ENCODE assay signal across 8 mouse cellular contexts in the genomic region with DNA sequence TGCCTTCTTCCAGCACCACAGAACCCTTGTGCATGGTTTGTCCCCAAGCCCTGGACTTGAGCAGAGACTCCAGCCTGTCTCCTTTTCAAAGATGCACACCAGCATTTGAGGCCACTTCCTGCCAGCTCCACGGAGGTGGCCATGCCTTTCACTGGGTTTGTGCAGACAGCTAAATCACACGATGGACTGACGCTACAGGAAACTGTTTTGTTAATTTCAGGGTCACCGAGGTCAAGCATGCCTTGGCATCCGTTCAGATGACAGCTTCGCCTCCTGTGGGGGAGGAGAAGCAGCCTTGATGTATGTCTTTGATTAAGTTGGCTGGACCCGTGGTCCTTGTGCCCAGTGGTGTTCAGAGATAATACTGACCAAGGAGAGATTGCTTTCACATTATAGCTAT. TPM values are rescaled to one million over a fixed set of nuclear protein-coding genes. Genes with fewer than 3 reads are reported as not detected.
DNase-seq lines count a peak whose midpoint lies in the region; ATAC-seq and TF ChIP-seq lines count a peak whose summit lies in the region.

No protein-coding gene starts in this region.

- peaks cover 92% of the 10 kb centered on the region for H3K36me3 ChIP-seq in forebrain, embryonic 10.5 days (replicated peaks)
- H3K36me3 ChIP-seq in forebrain, embryonic 14.5 days (ENCODE audit: control insufficient read depth, insufficient read depth, low read length), result peaks cover 23% of the 10 kb centered on the region
- peaks cover 43% of the 10 kb centered on the region for H3K36me3 ChIP-seq in kidney, embryonic 16.5 days (ENCODE audit: insufficient read depth, low read length)
- peaks cover 10% of the 10 kb centered on the region; the same call in 1 of the 2 replicates for H3K36me3 ChIP-seq in thymus, adult 2 months (ENCODE audit: control insufficient read depth, insufficient read depth, low read length)

- DNase-seq in forebrain, embryonic 10.5 days (ENCODE audit: extremely low spot score, low spot score), result peak; percentile 25
- no peak for DNase-seq in forebrain, embryonic 14.5 days (ENCODE audit: low spot score)
- peak; percentile 24 for DNase-seq in right cerebral cortex, postnatal 4 days
- DNase-seq in right cerebral cortex, postnatal 10 days (ENCODE audit: low spot score in 2 of 2), result no peak
- no peak for DNase-seq in frontal cortex, adult 2 months (ENCODE audit: extremely low spot score in 1 of 2, low spot score in 1 of 2)
- no peak for DNase-seq in thymus, adult 2 months
- no peak for DNase-seq in urinary bladder, postnatal 4 days (ENCODE audit: low spot score in 2 of 2)

- H3K9ac ChIP-seq in forebrain, embryonic 14.5 days (ENCODE audit: low read length), result no peak overlapping the region
- no peak overlapping the region for H3K9ac ChIP-seq in kidney, embryonic 16.5 days (replicated peaks; ENCODE audit: low read length)

- no peak for ATAC-seq in forebrain, embryonic 14.5 days
- no peak for ATAC-seq in kidney, embryonic 16.5 days (ENCODE audit: low FRiP score, low TSS enrichment)

- no peak for TF ChIP-seq POLR2A in thymus, adult 2 months (IDR thresholded peaks at IDR 0.05; ENCODE audit: control insufficient read depth, extremely low read depth, insufficient read depth, low read length, poor library complexity)

- peaks cover 13% of the 10 kb centered on the region; the same call in 1 of the 2 replicates for H3K9me3 ChIP-seq in forebrain, embryonic 10.5 days
- H3K9me3 ChIP-seq in forebrain, embryonic 14.5 days (replicated peaks; ENCODE audit: control insufficient read depth, low read length), result no peaks in the 10 kb centered on the region
- H3K9me3 ChIP-seq in kidney, embryonic 16.5 days (ENCODE audit: low read length), result peaks cover 3% of the 10 kb centered on the region; the same call in 1 of the 2 replicates

- no peak overlapping the region for H3K4me3 ChIP-seq in forebrain, embryonic 10.5 days
- no peak overlapping the region for H3K4me3 ChIP-seq in forebrain, embryonic 14.5 days (ENCODE audit: low read depth, low read length)
- no peak overlapping the region for H3K4me3 ChIP-seq in kidney, embryonic 16.5 days (ENCODE audit: low read length)
- no peak overlapping the region for H3K4me3 ChIP-seq in thymus, adult 2 months (ENCODE audit: control insufficient read depth, insufficient read depth, low read length)

- no peak overlapping the region for H3K4me2 ChIP-seq in forebrain, embryonic 14.5 days (ENCODE audit: low read length)
- H3K4me2 ChIP-seq in kidney, embryonic 16.5 days (replicated peaks; ENCODE audit: low read depth, low read length), result no peak overlapping the region

- no peaks in the 10 kb centered on the region for H3K27me3 ChIP-seq in forebrain, embryonic 10.5 days (ENCODE audit: poor library complexity, severe bottlenecking)
- no peaks in the 10 kb centered on the region for H3K27me3 ChIP-seq in forebrain, embryonic 14.5 days (replicated peaks; ENCODE audit: control insufficient read depth, insufficient read depth, low read length)
- no peaks in the 10 kb centered on the region for H3K27me3 ChIP-seq in kidney, embryonic 16.5 days (ENCODE audit: insufficient read depth, low read length)
- no peaks in the 10 kb centered on the region for H3K27me3 ChIP-seq in thymus, adult 2 months (ENCODE audit: control insufficient read depth, insufficient read depth, low read length)

- no peak for TF ChIP-seq CTCF in thymus, adult 2 months (IDR thresholded peaks at IDR 0.05; ENCODE audit: borderline replicate concordance, control insufficient read depth, extremely low read depth, insufficient read depth, low read length, poor library complexity)

- peaks cover 25% of the 10 kb centered on the region for H3K4me1 ChIP-seq in forebrain, embryonic 10.5 days
- no peaks in the 10 kb centered on the region for H3K4me1 ChIP-seq in forebrain, embryonic 14.5 days (ENCODE audit: control insufficient read depth, insufficient read depth, low read length)
- H3K4me1 ChIP-seq in kidney, embryonic 16.5 days (ENCODE audit: insufficient read depth, low read length), result peaks cover 22% of the 10 kb centered on the region
- H3K4me1 ChIP-seq in thymus, adult 2 months (replicated peaks; ENCODE audit: control insufficient read depth, insufficient read depth, low read length), result peaks cover 4% of the 10 kb centered on the region

- 66% methylated on average over 7 of the region's 7 CpGs for WGBS in forebrain, embryonic 10.5 days
- WGBS in forebrain, embryonic 14.5 days, result 71% methylated on average over 7 of the region's 7 CpGs
- 10% methylated on average over 7 of the region's 7 CpGs for WGBS in kidney, embryonic 16.5 days
- WGBS in thymus, adult 2 months, result 74% methylated on average over 7 of the region's 7 CpGs

- H3K27ac ChIP-seq in forebrain, embryonic 10.5 days, result 0 out of 2 replicates have a peak overlapping the region, but pooled peaks have one; percentile 6
- H3K27ac ChIP-seq in forebrain, embryonic 14.5 days (ENCODE audit: low read depth, low read length), result no peak overlapping the region
- H3K27ac ChIP-seq in kidney, embryonic 16.5 days (ENCODE audit: low read length), result 0 out of 2 replicates have a peak overlapping the region, but pooled peaks have one; percentile 45
- H3K27ac ChIP-seq in thymus, adult 2 months (ENCODE audit: control insufficient read depth, insufficient read depth, low read length), result no peak overlapping the region

RNA-seq across cellular contexts. Expression of gene Ccdc6, which starts 52.2 kb away (rescaled TPM):
- polyA plus RNA-seq in forebrain, embryonic 10.5 days (2016; fragmentation: Nextera tagmentation; extraction: Ambion mirVana), result 16.5 and 19.8 TPM in 2 replicates
- 22.8 and 25.8 TPM in 2 replicates for polyA plus RNA-seq in forebrain, embryonic 14.5 days (2014; fragmentation: Nextera tagmentation; extraction: Ambion mirVana)
- 18.3 and 22.4 TPM in 2 replicates for polyA plus RNA-seq in kidney, embryonic 16.5 days (2015; fragmentation: Nextera tagmentation; extraction: Ambion mirVana)
- polyA plus RNA-seq in frontal cortex, adult 2 months (2012; rRNA removed), result 22.6 and 23.7 TPM in 2 replicates
- polyA plus RNA-seq in thymus, adult 2 months (2012; rRNA removed), result 45.5 and 48.0 TPM in 2 replicates

RNA-seq across cellular contexts. Expression of gene Mrln, which starts 55.4 kb away (rescaled TPM):
- 1.5 TPM in 1 of 2 replicates, not detected in the other for polyA plus RNA-seq in forebrain, embryonic 10.5 days (2016; fragmentation: Nextera tagmentation; extraction: Ambion mirVana)
- polyA plus RNA-seq in forebrain, embryonic 14.5 days (2014; fragmentation: Nextera tagmentation; extraction: Ambion mirVana), result 0.83 TPM in 1 of 2 replicates, not detected in the other
- 4.9 and 7.5 TPM in 2 replicates for polyA plus RNA-seq in kidney, embryonic 16.5 days (2015; fragmentation: Nextera tagmentation; extraction: Ambion mirVana)
- 0.36 and 0.95 TPM in 2 replicates for polyA plus RNA-seq in frontal cortex, adult 2 months (2012; rRNA removed)
- 0.58 and 0.89 TPM in 2 replicates for polyA plus RNA-seq in thymus, adult 2 months (2012; rRNA removed)

Comparison
In these comparisons a context has a peak if more than half of its experiments do, and no peak if none do; other contexts are left out.
1. DNase-seq: peak in forebrain, embryonic 10.5 days (single experiment) and right cerebral cortex, postnatal 4 days (single experiment); none in forebrain, embryonic 14.5 days (single experiment), right cerebral cortex, postnatal 10 days (0 of 2), frontal cortex, adult 2 months (0 of 2), thymus, adult 2 months (single experiment) and urinary bladder, postnatal 4 days (0 of 2).
2. H3K27ac ChIP-seq: peak in forebrain, embryonic 10.5 days (single experiment) and kidney, embryonic 16.5 days (single experiment); none in forebrain, embryonic 14.5 days (single experiment) and thymus, adult 2 months (single experiment).